Mouse (Mus musculus): Measurements from ENCODE around the gene Stau1. TPM values are rescaled to one million over a fixed set of nuclear protein-coding genes. Genes with fewer than 3 reads are reported as not detected.

Gene Stau1
- 91.5 and 96.3 TPM in 2 replicates for polyA plus RNA-seq (2014; fragmentation: Nextera tagmentation; extraction: Ambion mirVana)

GRCm38 (mm10) chr2:166995796-166996532 is at the start of gene Stau1:
Gene Stau1 (minus strand): TSS chr2:166996299.
- Histone ChIP-seq H3K4me1 (ENCODE audit: control insufficient read depth, insufficient read depth, low read length) (no peaks in the 10 kb centered on the region), H3K4me2 (ENCODE audit: low read depth, low read length) (peak within 1 kb of the TSS; percentile 84), H3K9me3 (replicated peaks; ENCODE audit: control insufficient read depth, low read length) (no peaks in the 10 kb centered on the region), H3K9ac (replicated peaks; ENCODE audit: low read length) (peak within 1 kb of the TSS; percentile 95), H3K4me3 (ENCODE audit: low read depth, low read length) (peak within 1 kb of the TSS; percentile 97), H3K27ac (replicated peaks; ENCODE audit: low read depth, low read length) (peak within 1 kb of the TSS; percentile 95), H3K27me3 (ENCODE audit: control insufficient read depth, insufficient read depth, low read length) (no peaks in the 10 kb centered on the region), H3K36me3 (replicated peaks; ENCODE audit: control insufficient read depth, insufficient read depth, low read depth, low read length) (no peaks in the 10 kb centered on the region)
- 1% methylated on average over 86 of the region's 88 CpGs for WGBS
- DNase-seq (ENCODE audit: low spot score) = peak; percentile 98
- peak; percentile 99 for ATAC-seq (replicated peaks; ENCODE audit: insufficient number of reproducible peaks, low FRiP score, low TSS enrichment, low read depth)

- H3K4me3 ChIP-seq (ENCODE audit: low read depth, low read length) = no peak overlapping the region
- no peaks in the 10 kb centered on the region for H3K4me1 ChIP-seq (ENCODE audit: control insufficient read depth, insufficient read depth, low read length)
- no peak overlapping the region for H3K9ac ChIP-seq (replicated peaks; ENCODE audit: low read length)
- peaks cover 8% of the 10 kb centered on the region for H3K36me3 ChIP-seq (replicated peaks; ENCODE audit: control insufficient read depth, insufficient read depth, low read depth, low read length)
- no peaks in the 10 kb centered on the region for H3K27me3 ChIP-seq (ENCODE audit: control insufficient read depth, insufficient read depth, low read length)
- DNase-seq (ENCODE audit: low spot score) (no peak), ATAC-seq (replicated peaks; ENCODE audit: insufficient number of reproducible peaks, low FRiP score, low TSS enrichment, low read depth) (0 out of 2 replicates have a peak, but pooled peaks have one; percentile 52)
- H3K9me3 ChIP-seq (replicated peaks; ENCODE audit: control insufficient read depth, low read length) = no peaks in the 10 kb centered on the region
- no peak overlapping the region for H3K27ac ChIP-seq (replicated peaks; ENCODE audit: low read depth, low read length)
- 90% methylated on average over 12 of the region's 12 CpGs for WGBS
- no peak overlapping the region for H3K4me2 ChIP-seq (ENCODE audit: low read depth, low read length)
Observed at GRCm38 (mm10) chr2:167043400-167044121, 47.5 kb upstream of the Stau1 start.

GRCm38 (mm10) chr2:167039386-167039785 is 43.3 kb upstream of the Stau1 start:
- Histone ChIP-seq H3K9me3 (replicated peaks; ENCODE audit: control insufficient read depth, low read length) (no peaks in the 10 kb centered on the region), H3K36me3 (replicated peaks; ENCODE audit: control insufficient read depth, insufficient read depth, low read depth, low read length) (peaks cover 9% of the 10 kb centered on the region), H3K4me2 (ENCODE audit: low read depth, low read length) (no peak overlapping the region), H3K4me3 (ENCODE audit: low read depth, low read length) (no peak overlapping the region), H3K4me1 (ENCODE audit: control insufficient read depth, insufficient read depth, low read length) (no peaks in the 10 kb centered on the region), H3K9ac (replicated peaks; ENCODE audit: low read length) (no peak overlapping the region), H3K27ac (replicated peaks; ENCODE audit: low read depth, low read length) (no peak overlapping the region), H3K27me3 (ENCODE audit: control insufficient read depth, insufficient read depth, low read length) (no peaks in the 10 kb centered on the region)
- no peak for ATAC-seq (replicated peaks; ENCODE audit: insufficient number of reproducible peaks, low FRiP score, low TSS enrichment, low read depth)
- WGBS = 92% methylated on average over 8 of the region's 8 CpGs
- DNase-seq (ENCODE audit: low spot score) = no peak

DNA sequence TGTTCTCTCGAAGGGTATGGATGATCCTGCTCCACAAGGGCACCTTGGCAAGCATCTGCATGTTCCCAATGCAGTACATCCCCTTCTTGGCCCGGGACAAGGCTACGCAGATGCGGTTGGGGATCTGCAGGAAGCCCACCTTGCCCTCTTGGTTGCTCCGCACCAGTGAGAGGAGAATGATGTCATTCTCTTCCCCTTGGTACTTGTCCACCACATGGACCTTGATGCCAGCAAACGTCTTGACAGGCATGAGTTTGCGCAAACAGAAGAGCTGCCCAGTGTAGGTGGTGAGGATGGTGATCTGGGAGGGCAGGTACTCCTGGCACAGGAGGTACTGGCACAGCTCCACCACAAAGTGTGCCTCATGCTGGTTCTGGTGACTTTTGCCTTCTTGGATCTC is 42.6 kb upstream of the Stau1 start:
- Histone ChIP-seq H3K9me3 (replicated peaks; ENCODE audit: control insufficient read depth, low read length) (no peaks in the 10 kb centered on the region), H3K4me3 (ENCODE audit: low read depth, low read length) (no peak overlapping the region), H3K27ac (replicated peaks; ENCODE audit: low read depth, low read length) (no peak overlapping the region), H3K36me3 (replicated peaks; ENCODE audit: control insufficient read depth, insufficient read depth, low read depth, low read length) (peaks cover 15% of the 10 kb centered on the region), H3K27me3 (ENCODE audit: control insufficient read depth, insufficient read depth, low read length) (no peaks in the 10 kb centered on the region), H3K4me1 (ENCODE audit: control insufficient read depth, insufficient read depth, low read length) (no peaks in the 10 kb centered on the region), H3K4me2 (ENCODE audit: low read depth, low read length) (no peak overlapping the region), H3K9ac (replicated peaks; ENCODE audit: low read length) (no peak overlapping the region)
- DNase-seq (ENCODE audit: low spot score) (no peak), ATAC-seq (replicated peaks; ENCODE audit: insufficient number of reproducible peaks, low FRiP score, low TSS enrichment, low read depth) (no peak)
- 91% methylated on average over 7 of the region's 7 CpGs for WGBS

GRCm38 (mm10) chr2:167038297-167038696 is 42.2 kb upstream of the Stau1 start:
- Histone ChIP-seq H3K36me3 (replicated peaks; ENCODE audit: control insufficient read depth, insufficient read depth, low read depth, low read length) (peaks cover 17% of the 10 kb centered on the region), H3K4me1 (ENCODE audit: control insufficient read depth, insufficient read depth, low read length) (no peaks in the 10 kb centered on the region), H3K27me3 (ENCODE audit: control insufficient read depth, insufficient read depth, low read length) (no peaks in the 10 kb centered on the region), H3K27ac (replicated peaks; ENCODE audit: low read depth, low read length) (no peak overlapping the region), H3K9me3 (replicated peaks; ENCODE audit: control insufficient read depth, low read length) (no peaks in the 10 kb centered on the region), H3K9ac (replicated peaks; ENCODE audit: low read length) (no peak overlapping the region), H3K4me3 (ENCODE audit: low read depth, low read length) (no peak overlapping the region), H3K4me2 (ENCODE audit: low read depth, low read length) (no peak overlapping the region)
- ATAC-seq (replicated peaks; ENCODE audit: insufficient number of reproducible peaks, low FRiP score, low TSS enrichment, low read depth) (no peak), DNase-seq (ENCODE audit: low spot score) (no peak)
- 92% methylated on average over 6 of the region's 6 CpGs for WGBS

DNA sequence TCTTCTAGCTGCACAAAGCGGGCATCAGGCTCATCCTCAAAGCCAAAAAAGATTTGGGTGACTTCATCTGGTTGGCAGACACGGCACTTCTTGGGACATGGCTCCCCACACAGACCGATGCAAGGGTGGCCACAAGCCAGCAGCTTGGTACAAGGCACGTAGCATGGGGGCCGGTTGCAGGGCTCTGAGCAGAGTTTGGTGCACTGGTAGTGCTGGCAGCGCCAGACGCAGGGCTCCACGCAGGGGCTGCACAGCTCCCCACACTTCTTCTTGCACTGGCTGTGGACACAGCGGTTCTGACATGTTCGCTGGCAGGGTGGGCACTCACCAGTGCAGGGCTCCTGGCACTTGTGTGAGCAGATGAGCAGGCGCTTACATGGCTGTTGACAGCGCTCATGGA is 41.6 kb upstream of the Stau1 start:
- H3K27ac ChIP-seq (replicated peaks; ENCODE audit: low read depth, low read length) = no peak overlapping the region
- no peaks in the 10 kb centered on the region for H3K4me1 ChIP-seq (ENCODE audit: control insufficient read depth, insufficient read depth, low read length)
- H3K36me3 ChIP-seq (replicated peaks; ENCODE audit: control insufficient read depth, insufficient read depth, low read depth, low read length) = peaks cover 15% of the 10 kb centered on the region
- WGBS = 96% methylated on average over 12 of the region's 12 CpGs
- DNase-seq (ENCODE audit: low spot score) = no peak
- no peak for ATAC-seq (replicated peaks; ENCODE audit: insufficient number of reproducible peaks, low FRiP score, low TSS enrichment, low read depth)
- H3K27me3 ChIP-seq (ENCODE audit: control insufficient read depth, insufficient read depth, low read length) = no peaks in the 10 kb centered on the region
- no peak overlapping the region for H3K4me2 ChIP-seq (ENCODE audit: low read depth, low read length)
- no peak overlapping the region for H3K9ac ChIP-seq (replicated peaks; ENCODE audit: low read length)
- no peak overlapping the region for H3K4me3 ChIP-seq (ENCODE audit: low read depth, low read length)
- no peaks in the 10 kb centered on the region for H3K9me3 ChIP-seq (replicated peaks; ENCODE audit: control insufficient read depth, low read length)

DNA sequence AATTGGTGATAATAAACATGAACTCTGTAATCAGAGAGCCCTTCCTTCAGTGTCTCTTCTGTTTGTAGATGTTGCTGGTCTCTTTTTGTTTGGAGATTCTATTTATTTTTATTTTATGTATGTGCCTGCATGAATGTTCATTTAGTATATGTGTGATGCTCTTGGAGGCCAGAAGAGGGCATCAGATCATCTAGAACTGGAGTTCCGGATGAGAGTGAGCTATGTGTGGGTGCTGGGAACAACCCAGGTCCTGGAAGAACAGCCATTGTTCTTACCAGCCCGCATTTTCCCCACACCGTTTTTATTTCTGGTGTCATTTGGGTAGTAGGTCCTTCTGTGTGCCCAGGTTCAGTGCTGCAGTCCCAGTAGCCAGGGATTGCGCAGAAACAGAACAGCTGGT is 34.4 kb upstream of the Stau1 start:
- WGBS = 93% methylated on average over 4 of the region's 4 CpGs
- Histone ChIP-seq H3K4me3 (ENCODE audit: low read depth, low read length) (no peak overlapping the region), H3K4me2 (ENCODE audit: low read depth, low read length) (no peak overlapping the region), H3K27me3 (ENCODE audit: control insufficient read depth, insufficient read depth, low read length) (no peaks in the 10 kb centered on the region), H3K4me1 (ENCODE audit: control insufficient read depth, insufficient read depth, low read length) (no peaks in the 10 kb centered on the region), H3K36me3 (replicated peaks; ENCODE audit: control insufficient read depth, insufficient read depth, low read depth, low read length) (peaks cover 24% of the 10 kb centered on the region), H3K27ac (replicated peaks; ENCODE audit: low read depth, low read length) (no peak overlapping the region), H3K9ac (replicated peaks; ENCODE audit: low read length) (no peak overlapping the region), H3K9me3 (replicated peaks; ENCODE audit: control insufficient read depth, low read length) (no peaks in the 10 kb centered on the region)
- no peak for DNase-seq (ENCODE audit: low spot score)
- ATAC-seq (replicated peaks; ENCODE audit: insufficient number of reproducible peaks, low FRiP score, low TSS enrichment, low read depth) = no peak

DNA sequence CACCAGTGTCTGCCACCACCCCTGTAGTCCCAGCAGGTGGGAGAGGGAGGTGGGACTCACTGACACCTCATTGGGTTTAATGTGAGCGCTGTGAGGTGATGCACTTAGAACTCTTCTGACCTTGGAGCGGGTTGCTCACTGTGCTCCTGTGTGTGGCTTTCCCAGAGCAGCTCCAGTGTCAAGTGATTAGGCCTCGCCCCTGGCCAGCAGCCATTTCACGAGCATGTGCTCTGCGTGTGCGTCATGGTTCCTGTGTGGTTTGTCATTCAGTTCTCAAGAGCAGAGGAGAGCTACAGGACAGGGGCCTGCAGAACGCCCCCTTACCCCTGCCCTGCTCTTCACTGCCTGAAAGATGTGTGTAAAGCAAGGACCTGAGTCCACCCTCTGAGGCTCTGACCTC is 32.5 kb upstream of the Stau1 start:
- Histone ChIP-seq H3K36me3 (replicated peaks; ENCODE audit: control insufficient read depth, insufficient read depth, low read depth, low read length) (peaks cover 19% of the 10 kb centered on the region), H3K9me3 (replicated peaks; ENCODE audit: control insufficient read depth, low read length) (no peaks in the 10 kb centered on the region), H3K9ac (replicated peaks; ENCODE audit: low read length) (no peak overlapping the region), H3K4me2 (ENCODE audit: low read depth, low read length) (no peak overlapping the region), H3K27ac (replicated peaks; ENCODE audit: low read depth, low read length) (no peak overlapping the region), H3K27me3 (ENCODE audit: control insufficient read depth, insufficient read depth, low read length) (no peaks in the 10 kb centered on the region), H3K4me3 (ENCODE audit: low read depth, low read length) (no peak overlapping the region), H3K4me1 (ENCODE audit: control insufficient read depth, insufficient read depth, low read length) (no peaks in the 10 kb centered on the region)
- DNase-seq (ENCODE audit: low spot score) (no peak), ATAC-seq (replicated peaks; ENCODE audit: insufficient number of reproducible peaks, low FRiP score, low TSS enrichment, low read depth) (no peak)
- 92% methylated on average over 7 of the region's 7 CpGs for WGBS

Data from embryonic facial prominence, embryonic 11.5 days (tissue).